ENCODE assay signal across 1 mouse cellular context in genomic region chr9:54642556-54642955, GRCm38 (mm10).
TF ChIP-seq lines count a peak whose summit lies in the region.

No protein-coding gene starts in this region.

TF ChIP-seq in MEL, 35 proteins besides CTCF, POLR2A, EP300 and RAD21 (continued from another document):
- TF ChIP-seq HCFC1 (IDR thresholded peaks at IDR 0.05; ENCODE audit: low read depth, low read length) (peak; percentile 37; the same call in 1 of the 2 replicates), TBP (IDR thresholded peaks at IDR 0.05; ENCODE audit: low read depth, low read length) (peak; percentile 41; the same call in 1 of the 2 replicates), GATA1 (IDR thresholded peaks at IDR 0.05; ENCODE audit: low read depth, low read length) (0 out of 2 replicates have a peak, but pooled peaks have one; percentile 32), ELF1 (IDR thresholded peaks at IDR 0.05; ENCODE audit: low read depth, low read length) (0 out of 2 replicates have a peak, but pooled peaks have one; percentile 14)
